Mouse (Mus musculus) hindlimb bud, embryonic 11.5 days (tissue): ENCODE data around the gene Cyb5rl.

Experiments used
- DNase-seq: peaks from one replicate; pipeline ENCODE4 v3.0.0-alpha.2; 2012; ENCODE audit warnings: low read depth, low spot score; ENCODE audit errors: extremely low spot score

Gene Cyb5rl

GRCm38 (mm10) chr4:107058781-107059180, 8.0 kb upstream of the Cyb5rl start:
- DNase-seq: no peak

- DNase-seq: no peak
These were observed 5.2 kb upstream of the Cyb5rl start for GRCm38 (mm10) chr4:107061560-107061959.

DNA sequence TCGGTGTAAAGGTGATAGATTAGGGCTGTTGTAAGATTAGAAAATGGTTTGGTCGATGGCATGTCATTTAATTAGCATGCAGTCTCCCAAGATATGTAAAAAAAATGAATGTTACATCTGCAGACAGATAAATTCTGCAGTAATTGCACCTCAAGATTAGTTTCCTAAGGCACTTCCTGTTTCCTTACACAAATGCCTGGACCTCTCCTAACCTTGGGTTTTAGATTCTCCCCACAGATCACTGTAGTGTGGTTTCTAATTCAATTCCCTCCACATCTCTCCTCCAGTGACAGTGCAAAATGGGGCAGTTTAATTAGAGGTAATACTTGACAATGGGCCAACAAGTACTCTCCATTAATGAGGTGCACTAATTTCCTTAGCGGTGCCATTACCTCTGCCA, 3.6 kb upstream of the Cyb5rl start:
- no peak for DNase-seq

DNA sequence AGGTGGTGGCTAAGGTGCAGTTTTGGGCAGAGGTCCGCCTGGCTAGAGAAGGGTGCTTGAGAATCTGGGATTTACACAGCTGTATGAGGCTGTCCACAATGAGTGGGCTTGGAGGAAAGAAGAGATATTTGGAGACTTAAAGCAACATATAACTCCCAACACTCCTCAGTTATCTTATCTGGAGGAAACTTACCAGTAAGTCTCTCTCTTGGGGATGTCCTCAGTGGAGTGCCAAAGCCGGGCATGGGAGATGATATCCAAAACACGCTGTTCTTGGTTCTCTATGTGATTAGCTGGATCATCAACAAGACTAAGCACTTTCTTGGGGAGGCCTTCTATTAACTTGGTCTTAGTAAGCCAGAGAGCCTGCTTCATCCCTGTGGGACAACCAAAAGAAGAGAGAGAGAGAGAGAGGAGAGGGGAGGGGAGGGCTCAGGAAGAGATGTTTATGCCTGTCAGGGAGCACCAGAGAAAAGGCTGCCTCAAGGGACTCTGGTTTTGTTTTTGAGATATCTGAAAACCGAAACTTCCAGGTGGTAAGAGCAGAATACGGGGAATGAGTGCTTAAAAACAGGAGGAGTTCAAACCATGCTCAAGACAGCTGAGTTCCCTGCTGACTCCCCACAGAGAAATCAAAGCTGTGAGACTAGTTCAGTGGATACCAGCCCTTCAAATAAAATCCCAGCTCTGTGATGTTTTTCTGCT, 2.2 kb upstream of the Cyb5rl start:
- DNase-seq: no peak

GRCm38 (mm10) chr4:107067151-107067840, 508 bp downstream of the Cyb5rl start:
- no peak for DNase-seq

GRCm38 (mm10) chr4:107072343-107072742, 5.6 kb downstream of the Cyb5rl start:
- DNase-seq: no peak

- no peak for DNase-seq
These were observed 8.7 kb downstream of the Cyb5rl start for GRCm38 (mm10) chr4:107075456-107075855.

DNA sequence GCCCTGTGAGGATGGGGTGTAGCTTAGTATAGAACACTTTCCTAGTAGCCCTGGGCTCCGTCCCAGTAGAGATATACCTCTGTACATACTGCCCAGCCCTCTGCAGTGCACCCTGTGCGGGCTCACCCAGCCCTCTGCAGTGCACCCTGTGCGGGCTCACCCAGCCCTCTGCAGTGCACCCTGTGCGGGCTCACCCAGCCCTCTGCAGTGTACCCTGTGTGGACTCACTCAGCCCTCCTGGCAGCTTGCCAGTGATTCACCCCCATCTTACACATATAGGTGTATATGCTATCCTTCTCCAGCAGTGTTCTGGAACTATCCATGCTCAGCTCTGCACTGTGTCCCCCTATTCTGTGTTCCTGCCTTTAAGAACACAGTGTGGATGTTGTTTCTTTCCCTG, 12.1 kb downstream of the Cyb5rl start:
- no peak for DNase-seq

DNA sequence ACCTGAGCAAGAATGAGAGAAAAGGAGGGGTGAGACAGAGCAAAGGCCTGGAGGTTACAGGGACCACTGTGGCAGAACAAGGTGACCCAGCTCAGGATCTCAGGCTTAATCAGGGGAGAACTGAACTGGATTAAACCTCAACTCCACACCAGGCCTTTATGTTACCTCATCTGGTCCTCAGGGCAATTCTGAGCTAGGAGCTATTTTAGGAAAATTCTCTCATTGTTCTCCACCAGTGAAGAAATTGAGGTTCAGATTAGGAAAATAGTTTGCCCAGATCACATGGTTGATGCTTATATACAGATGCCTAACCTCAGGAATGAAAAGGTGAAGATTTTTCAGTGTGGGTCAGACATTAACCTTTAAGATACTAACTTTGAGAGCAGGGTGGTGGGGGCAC, 12.9 kb downstream of the Cyb5rl start:
- DNase-seq: no peak

DNA sequence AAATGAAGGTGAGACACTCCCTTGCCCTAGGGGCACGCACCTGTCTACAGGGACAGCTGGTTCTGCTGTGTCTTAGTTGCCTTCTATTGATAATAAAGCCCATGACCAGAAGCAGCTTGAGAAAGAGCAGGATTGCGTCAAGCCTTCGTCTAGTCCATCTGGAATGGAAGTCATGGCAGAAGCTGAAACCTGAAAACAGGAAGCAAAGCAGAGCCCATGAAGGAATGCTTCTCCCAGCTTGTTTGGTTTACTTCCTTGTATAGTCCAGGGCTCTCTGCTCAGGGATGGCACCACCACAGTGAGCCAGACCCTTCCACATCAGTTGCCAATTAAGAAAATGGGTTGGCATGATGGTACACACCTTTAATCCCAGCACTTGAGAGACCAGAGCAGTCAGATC, 15.4 kb downstream of the Cyb5rl start:
- no peak for DNase-seq

GRCm38 (mm10) chr4:107083126-107083525, 16.3 kb downstream of the Cyb5rl start:
- no peak for DNase-seq

DNA sequence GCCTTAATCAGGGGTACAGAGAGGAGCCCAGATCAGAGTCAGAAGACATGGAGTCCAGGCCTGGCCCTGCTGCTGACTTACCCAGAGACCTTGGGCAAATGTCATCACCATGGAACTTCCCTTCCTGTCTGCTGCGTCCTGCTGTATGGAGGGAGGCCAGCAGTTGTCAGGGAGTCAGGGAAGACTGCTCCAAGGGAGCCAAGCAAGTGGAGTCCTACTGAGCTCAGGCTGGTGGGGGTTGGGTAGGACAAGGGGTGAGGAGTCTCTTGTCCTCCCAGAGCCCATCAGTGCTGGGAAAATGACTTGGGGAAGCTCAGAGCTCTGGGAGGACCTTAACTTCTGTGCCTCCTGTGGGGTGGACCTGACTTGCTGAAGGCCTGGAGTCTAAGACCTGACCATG, 17.6 kb downstream of the Cyb5rl start:
- DNase-seq: no peak

DNA sequence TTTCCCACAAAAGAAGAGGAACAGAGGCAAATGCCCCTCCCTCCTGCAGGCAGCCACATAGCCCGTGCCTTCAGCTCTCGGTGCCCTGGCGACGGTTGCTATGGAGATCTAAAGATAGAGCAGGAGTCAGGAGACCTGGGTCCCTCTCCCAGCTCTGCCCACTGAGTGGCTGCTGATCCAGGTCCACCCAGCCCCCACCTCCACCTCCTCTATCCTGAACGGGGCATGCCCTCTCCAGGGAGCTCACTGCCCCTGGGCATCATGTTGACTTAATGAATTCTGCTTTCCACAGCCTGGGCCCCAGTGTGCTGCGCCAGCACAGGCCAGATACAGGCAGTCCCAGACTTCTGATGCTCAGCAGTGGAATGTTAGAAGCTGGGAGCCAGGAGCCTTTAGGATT, 18.1 kb downstream of the Cyb5rl start:
- DNase-seq: no peak

DNA sequence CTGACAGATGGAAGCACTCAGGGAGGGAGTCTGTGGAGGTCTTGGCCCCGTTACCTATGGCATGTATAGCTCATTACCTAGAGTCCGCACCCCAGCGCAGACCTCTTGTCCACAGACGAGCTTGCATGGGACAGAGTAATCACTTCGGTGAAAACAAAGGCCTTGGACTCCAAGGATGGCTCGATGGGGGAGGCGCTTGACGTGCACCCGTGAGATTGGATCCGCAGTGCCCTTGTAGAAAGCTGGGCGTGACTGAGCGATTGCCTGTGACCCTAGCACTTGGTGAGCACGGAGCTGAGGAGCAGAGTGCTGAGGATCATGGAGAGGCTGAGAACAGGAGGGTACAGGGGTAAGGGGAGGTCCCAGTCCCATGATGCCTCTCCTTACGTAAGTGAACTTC, 24.9 kb downstream of the Cyb5rl start:
- no peak for DNase-seq

DNA sequence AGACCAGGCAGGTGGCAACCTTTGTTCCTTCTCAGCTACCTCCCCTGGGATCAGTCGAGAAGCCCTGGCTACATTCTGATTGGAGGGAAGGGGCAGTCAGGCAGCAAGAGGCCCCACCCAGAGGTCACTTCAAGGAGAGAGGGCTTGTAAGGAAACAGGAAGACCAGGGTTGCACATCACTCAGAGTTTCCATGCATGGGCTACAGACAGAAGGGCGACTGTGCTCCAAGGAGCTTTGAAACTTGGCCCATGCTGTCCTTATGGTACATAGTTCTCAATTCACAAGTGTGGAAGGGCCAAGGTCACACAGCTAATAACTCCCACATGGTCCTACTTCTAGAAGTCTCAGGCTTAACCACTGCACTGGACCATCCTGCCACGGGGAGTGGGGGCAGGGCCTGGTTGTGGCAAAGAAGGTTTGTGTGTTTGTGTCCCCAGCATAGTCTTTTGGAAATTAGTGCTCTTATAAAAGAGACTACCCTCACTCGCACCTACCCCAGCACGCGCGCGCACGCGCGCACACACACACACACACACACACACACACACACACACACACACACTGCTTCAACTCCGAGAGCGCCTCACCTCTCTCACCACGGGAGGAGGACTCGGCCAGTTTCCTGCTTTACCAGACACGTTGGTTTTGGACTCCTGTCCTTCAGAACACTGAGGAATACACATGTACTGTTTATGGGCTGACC, 27.8 kb downstream of the Cyb5rl start:
- DNase-seq: no peak

- DNase-seq: no peak
These were observed 29.3 kb downstream of the Cyb5rl start for GRCm38 (mm10) chr4:107096043-107096442.

DNA sequence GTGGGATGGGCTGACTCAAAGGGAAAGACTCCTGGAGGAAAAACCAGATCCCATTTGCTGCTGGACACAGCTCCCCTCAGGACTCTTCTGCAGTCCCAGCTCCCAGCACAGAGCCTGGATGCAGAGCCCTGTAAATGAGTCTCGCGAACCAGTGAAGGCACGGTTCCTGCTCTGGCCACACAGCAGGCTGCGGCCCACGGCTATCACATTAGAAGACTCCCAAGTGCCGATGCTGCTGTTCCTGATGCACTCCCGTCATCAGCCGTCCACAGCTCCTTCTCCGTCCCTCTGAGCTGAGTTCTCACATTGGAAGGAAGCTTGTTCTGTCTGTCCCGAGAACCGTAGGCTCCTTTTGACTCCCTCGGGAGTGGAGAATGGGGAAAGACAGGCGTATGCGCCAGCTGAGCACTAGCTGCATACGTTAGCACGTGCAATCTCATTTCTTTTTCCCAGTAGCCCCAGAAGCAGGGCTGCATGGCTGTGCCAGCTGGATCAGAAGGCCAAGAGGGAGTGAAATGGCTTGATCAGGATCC, 30.1 kb downstream of the Cyb5rl start, which contains the start of gene Cdcp2:
Cdcp2 (plus strand) TSS at position 51 of the 533 bp plus-strand sequence.
- no peak for DNase-seq

GRCm38 (mm10) chr4:107097871-107098270, 31.1 kb downstream of the Cyb5rl start:
- no peak for DNase-seq

DNA sequence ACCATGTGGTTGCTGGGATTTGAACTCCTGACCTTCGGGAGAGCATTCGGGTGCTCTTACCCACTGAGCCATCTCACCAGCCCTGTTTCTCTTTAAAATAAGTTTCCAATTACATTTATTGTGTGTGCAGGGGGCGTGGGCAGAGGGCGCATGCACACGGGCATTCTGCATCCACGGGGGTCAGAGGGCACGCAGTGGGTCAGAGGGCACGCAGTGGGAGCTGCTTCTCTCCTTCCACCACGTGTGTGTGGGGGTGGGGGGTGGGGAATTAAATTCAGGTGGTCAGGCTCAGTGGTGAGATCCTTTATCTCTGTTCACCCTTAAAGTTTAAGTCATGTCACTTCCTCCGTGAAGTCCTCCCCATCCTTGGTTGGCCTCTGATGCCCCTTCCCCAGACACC, 31.6 kb downstream of the Cyb5rl start:
- no peak for DNase-seq

DNA sequence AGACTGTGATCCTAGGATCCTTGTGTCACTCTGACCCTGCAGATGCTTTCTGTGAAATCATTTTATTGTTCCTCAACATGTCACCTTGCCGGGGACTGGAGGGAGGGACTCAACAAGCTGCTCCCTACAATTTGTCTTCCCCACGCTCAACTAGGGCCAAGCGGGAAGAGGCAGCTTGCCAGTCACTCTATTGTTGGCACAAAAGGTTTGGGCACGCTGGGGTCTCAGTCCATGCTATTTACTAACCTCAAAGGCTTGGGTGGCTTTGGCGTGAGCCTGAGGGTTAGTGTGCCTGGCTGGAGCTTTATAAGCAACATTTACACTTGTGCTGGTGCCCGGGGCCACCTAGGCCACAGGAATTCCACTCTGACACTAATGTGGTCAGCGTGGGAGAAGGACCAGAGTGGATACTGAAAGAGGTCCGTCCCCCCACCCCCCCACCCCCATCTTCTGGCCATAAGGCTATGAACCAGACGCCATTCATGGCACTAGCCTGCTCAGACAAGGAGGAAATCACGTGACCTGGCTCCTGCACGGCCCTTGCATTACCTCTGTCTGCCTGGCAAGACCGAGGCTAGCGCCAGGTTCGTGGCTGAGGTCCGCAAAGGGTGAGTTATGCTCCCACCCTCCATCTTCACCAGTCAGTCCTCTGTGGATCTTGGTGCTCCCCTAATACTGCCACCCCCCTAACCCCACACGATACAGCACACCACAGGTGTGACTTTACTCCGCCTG, 32.2 kb downstream of the Cyb5rl start:
- DNase-seq: no peak

GRCm38 (mm10) chr4:107102220-107102619, 35.4 kb downstream of the Cyb5rl start:
- DNase-seq: no peak
